Mouse (Mus musculus): ENCODE data around the gene 4930568D16Rik. TPM values are rescaled to one million over a fixed set of nuclear protein-coding genes. Genes with fewer than 3 reads are reported as not detected.

The 4930568D16Rik gene
- polyA plus RNA-seq, 1 experiment from 2014 or later = not detected

DNA sequence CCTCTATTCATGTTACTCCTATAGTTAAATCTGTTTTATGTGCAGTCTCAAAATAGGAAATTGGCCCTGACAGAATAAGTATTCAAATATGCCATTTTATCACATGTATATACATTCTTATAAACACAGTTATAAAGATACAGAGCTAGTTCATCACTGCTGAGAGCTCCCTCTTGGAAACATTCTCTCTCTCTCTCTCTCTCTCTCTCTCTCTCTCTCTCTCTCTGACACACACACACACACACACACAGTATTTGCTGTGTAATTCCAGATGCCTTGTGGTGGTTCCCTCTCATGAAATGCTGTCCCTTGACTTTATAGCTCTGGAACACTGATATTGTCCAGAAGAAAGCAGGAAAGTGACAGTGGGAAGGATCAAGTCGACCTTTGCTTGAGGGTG, 29.5 kb downstream of the 4930568D16Rik start:
- Histone ChIP-seq H3K9me3 (ENCODE audit: control insufficient read depth, low read depth, low read length) (no peaks in the 10 kb centered on the region), H3K36me3 (ENCODE audit: control insufficient read depth, insufficient read depth, low read length) (no peaks in the 10 kb centered on the region), H3K4me3 (ENCODE audit: low read depth, low read length) (no peak overlapping the region), H3K27me3 (ENCODE audit: control insufficient read depth, insufficient read depth, low read length) (no peaks in the 10 kb centered on the region), H3K4me1 (ENCODE audit: control insufficient read depth, insufficient read depth, low read length) (peaks cover 6% of the 10 kb centered on the region; the same call in 1 of the 2 replicates), H3K9ac (replicated peaks; ENCODE audit: low read depth, low read length) (no peak overlapping the region), H3K27ac (ENCODE audit: low read length) (peak overlapping the region; percentile 1; the same call in 1 of the 2 replicates), H3K4me2 (replicated peaks; ENCODE audit: low read depth, low read length) (no peak overlapping the region)
- 63% methylated on average over 1 of the region's 1 CpGs for WGBS
- no peak for ATAC-seq (ENCODE audit: insufficient number of reproducible peaks, insufficient read depth, low FRiP score, low read depth)

DNA sequence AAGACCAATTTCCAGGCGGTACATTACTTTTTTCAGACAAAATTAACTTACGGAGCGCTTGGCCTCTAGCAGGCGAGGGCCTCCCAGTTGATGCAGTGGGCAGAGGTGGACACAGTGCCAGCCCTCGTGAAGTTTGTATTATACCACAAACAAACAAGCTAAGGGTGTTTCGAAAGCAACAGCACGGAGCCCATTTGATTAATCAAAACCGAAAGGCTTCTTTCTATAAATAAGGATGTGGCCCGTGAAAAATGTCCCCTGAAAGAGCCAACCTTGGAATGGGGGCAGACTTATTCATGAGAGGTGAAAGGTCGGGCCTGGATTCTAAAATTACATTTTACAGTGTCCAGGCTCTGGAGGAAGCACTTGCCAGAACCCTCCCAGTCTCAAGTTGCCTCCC, 30.1 kb downstream of the 4930568D16Rik start:
- H3K9ac ChIP-seq (replicated peaks; ENCODE audit: low read depth, low read length) = no peak overlapping the region
- peak overlapping the region; percentile 83; the same call in 1 of the 2 replicates for H3K4me3 ChIP-seq (ENCODE audit: low read depth, low read length)

DNA sequence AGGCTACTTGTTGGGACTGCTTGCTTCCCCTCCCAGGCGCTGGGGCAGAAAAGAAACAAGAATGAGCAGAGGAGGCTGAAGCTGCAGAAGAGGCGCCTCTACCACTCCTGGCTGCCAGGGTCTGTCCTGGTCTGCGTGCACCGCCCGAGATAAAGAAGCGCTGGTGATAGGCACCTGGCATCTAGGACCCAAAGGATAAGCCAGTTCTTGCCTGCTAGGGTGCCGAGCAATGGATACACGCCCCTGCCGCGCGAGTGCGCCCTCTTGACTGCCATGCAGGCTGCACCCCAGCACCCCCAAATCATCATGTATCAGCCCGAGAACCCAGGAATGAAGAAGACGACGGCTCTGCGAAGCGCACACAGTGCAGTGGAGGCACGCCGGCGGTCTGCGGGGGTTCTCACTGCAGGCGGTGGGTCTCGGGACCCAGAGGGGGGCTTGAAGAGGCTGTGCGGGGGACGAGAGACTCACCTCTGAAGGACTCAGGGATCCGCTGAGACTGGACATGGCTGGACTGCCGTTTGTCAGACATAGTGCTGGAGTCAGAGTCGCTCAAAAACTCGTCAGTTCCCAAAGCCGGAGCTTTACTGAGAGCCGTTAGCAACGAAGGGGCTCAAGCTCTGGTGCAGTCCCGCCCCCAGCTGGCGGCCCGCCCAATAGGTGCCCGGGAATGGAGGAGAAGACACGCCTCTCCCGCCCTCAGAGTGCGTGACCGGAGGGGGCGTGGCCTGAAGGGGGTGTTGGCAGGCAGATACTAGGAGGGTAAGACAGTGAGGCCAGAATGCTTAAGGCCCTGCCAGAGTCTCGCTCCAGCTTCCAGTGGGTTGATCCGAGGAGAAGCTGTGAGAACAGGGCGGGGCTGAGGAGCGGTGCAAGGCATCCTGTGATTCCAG, 30.9 kb downstream of the 4930568D16Rik start, which contains the start of gene Stom:
Stom (minus strand) TSS at position 589 of the 893 bp plus-strand sequence.
- ATAC-seq (ENCODE audit: insufficient number of reproducible peaks, insufficient read depth, low FRiP score, low read depth) = peak; percentile 98
- under 1% methylated on average over 45 of the region's 45 CpGs for WGBS
- Histone ChIP-seq H3K4me2 (replicated peaks; ENCODE audit: low read depth, low read length) (peak within 1 kb of the TSS; percentile 98), H3K27ac (ENCODE audit: low read length) (peak within 1 kb of the TSS; percentile 91), H3K27me3 (ENCODE audit: control insufficient read depth, insufficient read depth, low read length) (no peaks in the 10 kb centered on the region), H3K36me3 (ENCODE audit: control insufficient read depth, insufficient read depth, low read length) (no peaks in the 10 kb centered on the region), H3K9me3 (ENCODE audit: control insufficient read depth, low read depth, low read length) (no peaks in the 10 kb centered on the region), H3K4me3 (ENCODE audit: low read depth, low read length) (peak within 1 kb of the TSS; percentile 83), H3K9ac (replicated peaks; ENCODE audit: low read depth, low read length) (peak within 1 kb of the TSS; percentile 67), H3K4me1 (ENCODE audit: control insufficient read depth, insufficient read depth, low read length) (peaks cover 6% of the 10 kb centered on the region; the same call in 1 of the 2 replicates)

More for the DNA sequence above, 30.1 kb downstream of the 4930568D16Rik start:
- H3K4me1 ChIP-seq (ENCODE audit: control insufficient read depth, insufficient read depth, low read length) = peaks cover 6% of the 10 kb centered on the region; the same call in 1 of the 2 replicates
- no peak for ATAC-seq (ENCODE audit: insufficient number of reproducible peaks, insufficient read depth, low FRiP score, low read depth)
- peak overlapping the region; percentile 98 for H3K4me2 ChIP-seq (replicated peaks; ENCODE audit: low read depth, low read length)
- H3K9me3 ChIP-seq (ENCODE audit: control insufficient read depth, low read depth, low read length) = no peaks in the 10 kb centered on the region
- H3K27me3 ChIP-seq (ENCODE audit: control insufficient read depth, insufficient read depth, low read length) = no peaks in the 10 kb centered on the region
- no peaks in the 10 kb centered on the region for H3K36me3 ChIP-seq (ENCODE audit: control insufficient read depth, insufficient read depth, low read length)
- 47% methylated on average over 10 of the region's 10 CpGs for WGBS
- H3K27ac ChIP-seq (ENCODE audit: low read length) = peak overlapping the region; percentile 91

DNA sequence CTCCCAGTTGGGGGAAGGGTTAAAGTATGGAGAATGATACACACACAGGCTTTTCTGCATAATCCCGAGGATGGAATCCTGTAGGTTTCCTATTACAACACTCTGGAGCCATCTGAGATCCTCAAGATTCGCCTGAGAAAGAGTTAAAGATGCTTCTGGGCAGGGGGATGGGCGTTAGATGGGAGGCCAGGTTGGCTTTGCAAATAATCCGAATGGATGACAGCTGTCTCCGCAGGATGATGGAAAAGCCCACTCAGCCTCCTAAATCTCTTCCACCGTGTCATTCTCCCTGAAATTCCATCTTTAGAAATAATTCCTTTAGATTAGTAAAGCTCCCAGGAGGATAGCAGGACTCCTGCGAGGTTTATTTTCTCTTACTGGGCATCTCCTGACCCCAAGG, 31.9 kb downstream of the 4930568D16Rik start:
- H3K27me3 ChIP-seq (ENCODE audit: control insufficient read depth, insufficient read depth, low read length) = no peaks in the 10 kb centered on the region
- peak overlapping the region; percentile 98 for H3K4me2 ChIP-seq (replicated peaks; ENCODE audit: low read depth, low read length)
- ATAC-seq (ENCODE audit: insufficient number of reproducible peaks, insufficient read depth, low FRiP score, low read depth) = no peak
- peak overlapping the region; percentile 67; the same call in 1 of the 2 replicates for H3K9ac ChIP-seq (replicated peaks; ENCODE audit: low read depth, low read length)
- H3K27ac ChIP-seq (ENCODE audit: low read length) = no peak overlapping the region; the same call in 1 of the 2 replicates
- H3K9me3 ChIP-seq (ENCODE audit: control insufficient read depth, low read depth, low read length) = no peaks in the 10 kb centered on the region
- WGBS = 6% methylated on average over 7 of the region's 7 CpGs
- peak overlapping the region; percentile 83 for H3K4me3 ChIP-seq (ENCODE audit: low read depth, low read length)
- H3K4me1 ChIP-seq (ENCODE audit: control insufficient read depth, insufficient read depth, low read length) = peaks cover 6% of the 10 kb centered on the region; the same call in 1 of the 2 replicates
- H3K36me3 ChIP-seq (ENCODE audit: control insufficient read depth, insufficient read depth, low read length) = no peaks in the 10 kb centered on the region

DNA sequence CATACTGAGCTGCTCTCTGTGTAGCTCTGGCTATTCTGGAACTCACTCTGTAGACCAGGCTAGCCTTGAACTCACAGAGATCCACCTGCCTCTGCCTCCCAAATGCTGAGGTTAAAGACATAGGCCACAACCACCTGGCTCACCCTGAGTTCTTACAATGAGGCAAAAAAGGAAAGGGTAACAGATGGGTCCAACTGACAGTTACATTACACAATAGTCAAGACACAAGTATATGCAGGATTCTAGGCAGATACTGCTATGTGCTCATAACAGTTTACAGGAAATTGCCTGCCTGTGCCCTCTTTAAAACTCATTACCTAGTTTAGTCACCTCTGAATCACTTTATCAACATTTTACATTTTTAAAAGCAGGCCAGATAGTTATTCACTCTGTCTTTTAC, 33.9 kb downstream of the 4930568D16Rik start:
- no peaks in the 10 kb centered on the region for H3K36me3 ChIP-seq (ENCODE audit: control insufficient read depth, insufficient read depth, low read length)
- no peak overlapping the region for H3K4me2 ChIP-seq (replicated peaks; ENCODE audit: low read depth, low read length)
- H3K27ac ChIP-seq (ENCODE audit: low read length) = no peak overlapping the region
- H3K27me3 ChIP-seq (ENCODE audit: control insufficient read depth, insufficient read depth, low read length) = no peaks in the 10 kb centered on the region
- no peak overlapping the region for H3K9ac ChIP-seq (replicated peaks; ENCODE audit: low read depth, low read length)
- H3K4me1 ChIP-seq (ENCODE audit: control insufficient read depth, insufficient read depth, low read length) = peaks cover 6% of the 10 kb centered on the region; the same call in 1 of the 2 replicates
- H3K4me3 ChIP-seq (ENCODE audit: low read depth, low read length) = no peak overlapping the region
- H3K9me3 ChIP-seq (ENCODE audit: control insufficient read depth, low read depth, low read length) = no peaks in the 10 kb centered on the region
- no peak for ATAC-seq (ENCODE audit: insufficient number of reproducible peaks, insufficient read depth, low FRiP score, low read depth)

DNA sequence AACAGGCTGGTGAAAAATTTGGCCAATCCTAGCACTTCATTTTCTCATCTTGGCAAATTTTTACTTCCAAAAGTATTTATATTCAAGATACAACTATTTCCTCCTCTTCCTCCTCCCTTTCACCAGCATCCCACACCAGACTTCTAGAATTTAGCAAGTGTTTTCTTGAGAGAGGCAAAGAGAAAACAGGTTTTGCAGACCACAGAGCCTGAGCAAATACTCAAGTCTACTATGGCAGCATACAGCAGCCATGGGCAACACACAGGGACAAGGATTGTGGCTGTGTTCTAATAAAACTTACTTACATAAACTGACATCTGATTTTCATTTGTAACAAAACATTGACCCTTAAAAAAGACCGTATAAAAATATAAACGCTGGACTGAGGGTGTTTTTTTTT, 36.3 kb downstream of the 4930568D16Rik start:
- no peak overlapping the region for H3K4me2 ChIP-seq (replicated peaks; ENCODE audit: low read depth, low read length)
- no peaks in the 10 kb centered on the region for H3K9me3 ChIP-seq (ENCODE audit: control insufficient read depth, low read depth, low read length)
- ATAC-seq (ENCODE audit: insufficient number of reproducible peaks, insufficient read depth, low FRiP score, low read depth) = no peak
- H3K27ac ChIP-seq (ENCODE audit: low read length) = no peak overlapping the region
- no peak overlapping the region for H3K4me3 ChIP-seq (ENCODE audit: low read depth, low read length)
- H3K9ac ChIP-seq (replicated peaks; ENCODE audit: low read depth, low read length) = no peak overlapping the region
- no peaks in the 10 kb centered on the region for H3K36me3 ChIP-seq (ENCODE audit: control insufficient read depth, insufficient read depth, low read length)
- peaks cover 7% of the 10 kb centered on the region; the same call in 1 of the 2 replicates for H3K4me1 ChIP-seq (ENCODE audit: control insufficient read depth, insufficient read depth, low read length)
- H3K27me3 ChIP-seq (ENCODE audit: control insufficient read depth, insufficient read depth, low read length) = no peaks in the 10 kb centered on the region
- 65% methylated on average over 2 of the region's 2 CpGs for WGBS

DNA sequence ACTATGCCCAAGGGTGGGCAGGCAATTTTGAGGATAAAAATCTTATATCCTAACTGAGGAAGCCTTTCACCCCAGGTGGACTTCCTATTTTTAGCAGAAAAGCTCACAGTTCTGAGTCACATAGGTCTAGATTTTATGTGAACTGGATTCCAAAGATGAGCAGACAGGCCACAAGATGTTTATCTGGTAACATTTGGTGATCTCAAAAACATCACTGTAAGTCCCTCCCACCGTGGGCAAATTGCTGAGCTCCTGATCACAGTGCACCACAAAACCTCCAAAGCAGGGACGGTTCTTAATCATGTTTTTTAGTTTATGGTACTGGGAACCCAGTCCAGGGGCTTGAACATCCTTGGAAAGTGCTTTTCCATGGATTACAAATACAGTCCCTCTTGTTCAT, 38.5 kb downstream of the 4930568D16Rik start:
- WGBS = 77% methylated on average over 2 of the region's 2 CpGs
- Histone ChIP-seq H3K4me3 (ENCODE audit: low read depth, low read length) (no peak overlapping the region), H3K9ac (replicated peaks; ENCODE audit: low read depth, low read length) (no peak overlapping the region), H3K36me3 (ENCODE audit: control insufficient read depth, insufficient read depth, low read length) (no peaks in the 10 kb centered on the region; the same call in 1 of the 2 replicates), H3K27ac (ENCODE audit: low read length) (no peak overlapping the region), H3K4me1 (ENCODE audit: control insufficient read depth, insufficient read depth, low read length) (peaks cover 7% of the 10 kb centered on the region; the same call in 1 of the 2 replicates), H3K4me2 (replicated peaks; ENCODE audit: low read depth, low read length) (no peak overlapping the region), H3K9me3 (ENCODE audit: control insufficient read depth, low read depth, low read length) (no peaks in the 10 kb centered on the region), H3K27me3 (ENCODE audit: control insufficient read depth, insufficient read depth, low read length) (no peaks in the 10 kb centered on the region)
- ATAC-seq (ENCODE audit: insufficient number of reproducible peaks, insufficient read depth, low FRiP score, low read depth) = no peak

DNA sequence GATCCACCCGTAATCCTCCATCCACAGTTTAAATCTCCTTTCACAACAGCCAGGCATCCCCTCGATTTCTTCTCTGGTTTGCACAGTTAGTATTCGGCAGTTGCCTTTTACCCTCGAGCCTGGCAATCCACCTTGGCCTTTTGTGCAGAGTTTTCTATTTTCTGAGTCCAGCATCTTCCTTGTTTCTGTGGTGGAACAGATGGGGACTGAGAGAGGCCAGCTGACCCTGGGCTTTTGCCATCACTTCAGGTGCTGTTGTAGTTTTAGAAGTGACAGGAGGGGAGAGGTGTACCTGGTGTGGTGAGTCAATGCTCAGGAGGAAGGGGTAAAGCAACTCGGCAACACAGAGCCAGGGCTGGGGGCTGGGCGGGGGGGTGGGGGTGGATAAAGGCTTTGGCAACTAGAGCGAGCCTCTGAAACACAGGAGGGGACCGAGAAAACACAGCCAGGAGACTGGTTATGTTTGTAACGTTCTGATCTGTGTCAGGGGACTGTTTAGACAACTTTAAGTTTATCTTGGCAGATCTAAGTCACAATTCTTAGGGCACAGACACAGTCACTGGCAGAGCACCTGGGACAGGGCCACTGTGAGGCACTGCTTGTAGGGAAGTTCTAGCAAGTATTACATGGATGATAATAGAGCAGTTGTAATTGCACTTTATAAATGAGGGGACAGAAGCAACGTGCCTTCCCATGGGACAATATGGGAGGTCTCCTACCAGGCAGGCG, 39.3 kb downstream of the 4930568D16Rik start:
- Histone ChIP-seq H3K36me3 (ENCODE audit: control insufficient read depth, insufficient read depth, low read length) (peaks cover 4% of the 10 kb centered on the region; the same call in 1 of the 2 replicates), H3K27ac (ENCODE audit: low read length) (no peak overlapping the region), H3K27me3 (ENCODE audit: control insufficient read depth, insufficient read depth, low read length) (no peaks in the 10 kb centered on the region), H3K4me3 (ENCODE audit: low read depth, low read length) (no peak overlapping the region), H3K4me2 (replicated peaks; ENCODE audit: low read depth, low read length) (no peak overlapping the region), H3K9me3 (ENCODE audit: control insufficient read depth, low read depth, low read length) (no peaks in the 10 kb centered on the region), H3K4me1 (ENCODE audit: control insufficient read depth, insufficient read depth, low read length) (peaks cover 7% of the 10 kb centered on the region; the same call in 1 of the 2 replicates), H3K9ac (replicated peaks; ENCODE audit: low read depth, low read length) (no peak overlapping the region)
- no peak for ATAC-seq (ENCODE audit: insufficient number of reproducible peaks, insufficient read depth, low FRiP score, low read depth)
- 41% methylated on average over 11 of the region's 11 CpGs for WGBS
